Mouse (Mus musculus) ES-Bruce4 (cell line): ENCODE data around the gene Ttll12.

Source experiments
- CTCF ChIP-seq: IDR thresholded peaks from one replicate; pipeline ENCODE4 v1.8.1; 2011; ENCODE audit warnings: low read depth, low read length
- EP300 ChIP-seq: IDR thresholded peaks from 2 replicates; pipeline ENCODE4 v1.6.1; 2011; ENCODE audit warnings: low read depth, low read length; ENCODE audit not compliant: insufficient read depth
- POLR2A ChIP-seq: IDR thresholded peaks from one replicate; pipeline ENCODE4 v1.8.1; 2011; ENCODE audit warnings: low read length; ENCODE audit not compliant: insufficient read depth

DNA sequence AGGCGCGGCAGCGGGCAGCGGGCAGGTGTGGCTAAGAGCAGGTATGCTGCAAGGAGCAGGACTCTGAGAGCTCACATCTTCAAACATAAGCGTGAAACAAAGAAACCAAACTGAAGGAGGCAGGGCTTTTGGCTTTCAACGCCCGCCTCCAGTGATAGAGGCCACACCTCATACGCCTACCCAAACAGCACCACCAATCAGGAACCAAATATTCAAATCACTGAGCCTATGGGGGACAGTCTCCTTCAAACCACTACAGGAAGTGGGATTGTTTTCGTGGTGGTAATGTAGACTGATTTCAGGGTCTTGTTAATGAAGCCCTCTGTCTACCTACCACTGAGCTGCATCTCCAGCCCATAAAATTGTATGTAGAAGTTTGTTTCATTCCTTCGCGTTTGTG lies 25.3 kb downstream of the Ttll12 start:
- TF ChIP-seq CTCF (no peak), POLR2A (no peak), EP300 (no peak)
